Mouse (Mus musculus): ENCODE measurements at regions not wholly inside any gene's neighbourhood (a gene's known extent, or its start where the extent isn't known, plus 50 kb on each side); places are given as distances from the start of the nearest gene placed in this dataset.

DNA sequence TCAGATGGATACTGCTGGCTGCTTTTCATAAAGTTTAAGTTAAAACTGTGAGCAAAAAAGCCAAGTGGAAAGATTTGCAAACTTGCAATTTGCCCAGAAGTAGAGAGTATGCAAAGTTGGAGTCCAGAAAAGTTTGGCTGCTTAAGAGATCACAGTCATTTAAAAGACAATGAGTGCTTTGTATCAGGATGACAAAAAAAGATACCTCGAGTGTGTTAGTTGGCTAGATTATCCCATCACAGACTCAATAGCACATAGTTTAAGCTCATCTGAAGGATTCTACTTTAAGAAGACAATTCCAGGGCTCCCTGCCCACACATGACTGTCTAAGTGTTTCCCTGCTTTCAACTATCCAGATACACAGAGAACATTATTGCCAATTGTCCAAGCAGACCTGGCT is 239.5 kb downstream of the Sh2d4b start:
- no peak for TF ChIP-seq CTCF (IDR thresholded peaks at IDR 0.05; ENCODE audit: low read depth)
- Histone ChIP-seq H3K4me1 (ENCODE audit: insufficient read depth, low read length) (no peaks in the 10 kb centered on the region), H3K27me3 (ENCODE audit: insufficient read depth, low read length) (no peaks in the 10 kb centered on the region), H3K36me3 (ENCODE audit: insufficient read depth, low read length) (no peaks in the 10 kb centered on the region), H3K9me3 (ENCODE audit: low read length) (no peaks in the 10 kb centered on the region), H3K27ac (no peak overlapping the region), H3K4me3 (ENCODE audit: low read length) (no peak overlapping the region), H3K4me2 (ENCODE audit: low read depth, low read length) (no peak overlapping the region), H3K9ac (replicated peaks; ENCODE audit: low read length) (no peak overlapping the region)
- no peak for DNase-seq (ENCODE audit: low spot score)
- WGBS: 26% methylated on average over 1 of the region's 1 CpGs
- no peak for ATAC-seq
